Mouse (Mus musculus): ENCODE data around the gene Palld.

Palld gene

DNA sequence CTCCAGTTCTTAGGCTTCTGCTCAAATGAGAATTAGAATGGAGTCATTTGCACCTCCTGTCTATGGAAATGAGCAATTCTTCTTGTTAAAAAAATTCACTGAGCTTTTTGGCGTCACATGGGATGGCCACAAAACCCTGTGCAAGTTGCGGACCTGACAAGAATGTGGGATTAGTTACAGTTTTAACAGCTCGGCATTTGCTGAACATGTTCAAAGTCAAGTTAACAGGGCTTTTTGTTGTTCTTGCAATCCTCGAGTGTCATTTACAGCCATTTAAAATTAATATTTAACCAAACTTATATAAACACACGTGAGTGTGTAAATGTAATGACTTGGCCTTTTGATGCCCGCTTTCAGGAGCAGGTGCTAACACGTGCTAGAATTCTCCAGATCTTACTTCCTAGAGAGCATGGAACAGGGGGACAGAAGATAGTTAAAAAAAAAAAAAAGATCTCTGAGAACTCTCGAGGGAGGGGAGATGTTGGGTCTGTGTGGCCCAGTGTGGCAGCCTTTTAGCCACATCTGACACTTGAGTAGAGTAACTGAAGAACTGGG, 276.8 kb downstream of the Palld start:
- DNase-seq, result no peak

DNA sequence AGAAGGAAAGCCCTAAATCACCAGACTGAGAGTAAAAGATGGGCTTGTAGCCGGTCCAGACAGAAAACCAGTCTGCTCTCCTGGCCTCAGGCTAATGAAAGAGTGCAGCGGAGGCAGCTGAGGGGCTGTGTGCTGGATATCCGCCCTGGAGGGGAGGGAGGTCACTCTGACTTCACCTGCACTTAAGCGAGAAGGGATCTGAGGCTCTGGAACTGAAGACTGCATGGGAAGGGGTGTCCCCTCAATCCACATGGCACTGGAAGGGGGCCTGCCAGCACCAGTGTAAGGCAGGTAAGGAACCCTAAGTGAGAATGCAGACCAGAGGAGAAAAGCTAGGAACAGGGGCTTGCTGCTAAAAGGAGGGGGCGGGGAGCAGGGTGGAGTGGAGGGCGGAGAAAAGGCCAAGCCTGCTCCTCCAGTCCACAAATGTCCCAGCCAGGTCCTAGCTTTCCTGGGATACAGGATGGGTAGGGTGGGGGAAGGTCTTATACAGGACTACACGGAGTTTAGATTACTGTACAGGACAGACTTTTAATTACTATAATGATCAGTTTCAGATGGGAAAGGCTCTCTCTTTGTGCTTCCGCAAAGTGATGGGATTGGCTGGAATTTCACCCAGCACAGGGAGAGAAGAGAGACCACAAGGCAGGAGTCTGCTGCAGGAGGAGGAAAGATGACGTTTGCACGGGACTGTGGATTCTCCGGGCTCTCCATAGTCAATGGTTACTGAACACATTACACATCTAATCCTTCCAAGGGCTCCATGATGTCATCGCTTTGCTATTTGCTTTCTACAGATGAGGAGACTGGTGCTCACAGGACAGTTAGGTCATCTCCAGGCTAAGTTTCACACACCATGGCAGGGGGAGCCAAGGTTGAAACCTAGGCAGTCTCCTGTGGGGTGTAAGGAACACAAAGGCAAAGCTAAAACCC, 278.7 kb downstream of the Palld start:
- DNase-seq, result peak; percentile 24

DNA sequence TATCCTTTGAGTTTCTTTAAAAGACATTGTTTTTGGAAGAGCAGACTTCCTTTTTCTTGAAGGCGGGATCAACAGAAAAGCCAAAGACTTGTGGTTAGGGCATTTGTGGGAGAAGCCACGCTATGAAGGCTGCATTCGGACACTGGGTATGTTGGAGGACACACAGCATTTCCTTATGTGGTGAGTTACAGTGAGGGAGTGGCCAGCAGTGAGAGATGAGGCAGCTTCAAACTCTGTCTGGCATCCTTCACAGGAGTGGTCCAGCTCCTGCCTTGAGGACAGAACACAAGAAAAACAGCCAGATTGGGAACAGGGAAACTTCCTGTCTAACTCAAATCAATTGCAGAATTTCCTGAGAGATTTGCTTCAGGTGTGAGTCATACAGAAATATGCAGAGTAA, 281.2 kb downstream of the Palld start:
- DNase-seq, result no peak

DNA sequence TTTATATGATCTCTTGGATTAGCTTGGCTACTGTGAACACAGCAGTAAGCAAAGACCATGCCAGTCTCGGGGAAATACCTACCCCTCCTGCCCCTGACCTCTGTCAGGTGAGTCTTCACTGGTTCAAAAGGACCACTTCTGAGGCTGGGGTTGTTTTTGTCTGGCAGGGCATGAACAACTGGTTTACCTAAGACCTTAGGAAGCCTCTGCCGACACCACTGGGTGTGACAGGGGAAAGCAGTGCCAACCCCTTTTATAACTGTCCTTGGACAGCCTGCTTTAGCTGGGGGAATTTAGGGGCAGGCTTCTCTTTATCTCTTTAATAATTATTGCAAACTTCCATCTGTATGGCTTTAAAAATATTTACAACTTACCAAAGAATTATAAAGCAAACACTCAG, 284.8 kb downstream of the Palld start:
- no peak for DNase-seq

DNA sequence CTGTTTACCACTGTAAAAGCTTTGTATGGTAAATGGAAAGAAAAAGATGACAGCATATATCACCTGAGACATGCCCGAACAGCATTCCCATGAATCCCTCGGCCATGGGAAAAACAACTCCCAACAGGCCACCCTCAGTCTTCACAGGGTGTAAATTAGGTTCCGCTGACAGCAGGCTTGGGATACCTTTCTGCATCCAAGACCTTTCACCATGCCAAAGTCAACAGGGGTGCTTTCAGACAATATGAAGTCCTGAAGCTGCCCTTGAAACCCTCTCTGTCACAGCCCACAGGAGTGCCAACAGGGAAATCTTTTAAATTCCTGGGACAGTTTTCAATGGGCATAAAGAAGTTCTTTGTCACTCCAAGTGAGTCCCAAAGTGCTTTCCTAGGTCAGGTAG, 285.4 kb downstream of the Palld start:
- DNase-seq, result no peak

DNA sequence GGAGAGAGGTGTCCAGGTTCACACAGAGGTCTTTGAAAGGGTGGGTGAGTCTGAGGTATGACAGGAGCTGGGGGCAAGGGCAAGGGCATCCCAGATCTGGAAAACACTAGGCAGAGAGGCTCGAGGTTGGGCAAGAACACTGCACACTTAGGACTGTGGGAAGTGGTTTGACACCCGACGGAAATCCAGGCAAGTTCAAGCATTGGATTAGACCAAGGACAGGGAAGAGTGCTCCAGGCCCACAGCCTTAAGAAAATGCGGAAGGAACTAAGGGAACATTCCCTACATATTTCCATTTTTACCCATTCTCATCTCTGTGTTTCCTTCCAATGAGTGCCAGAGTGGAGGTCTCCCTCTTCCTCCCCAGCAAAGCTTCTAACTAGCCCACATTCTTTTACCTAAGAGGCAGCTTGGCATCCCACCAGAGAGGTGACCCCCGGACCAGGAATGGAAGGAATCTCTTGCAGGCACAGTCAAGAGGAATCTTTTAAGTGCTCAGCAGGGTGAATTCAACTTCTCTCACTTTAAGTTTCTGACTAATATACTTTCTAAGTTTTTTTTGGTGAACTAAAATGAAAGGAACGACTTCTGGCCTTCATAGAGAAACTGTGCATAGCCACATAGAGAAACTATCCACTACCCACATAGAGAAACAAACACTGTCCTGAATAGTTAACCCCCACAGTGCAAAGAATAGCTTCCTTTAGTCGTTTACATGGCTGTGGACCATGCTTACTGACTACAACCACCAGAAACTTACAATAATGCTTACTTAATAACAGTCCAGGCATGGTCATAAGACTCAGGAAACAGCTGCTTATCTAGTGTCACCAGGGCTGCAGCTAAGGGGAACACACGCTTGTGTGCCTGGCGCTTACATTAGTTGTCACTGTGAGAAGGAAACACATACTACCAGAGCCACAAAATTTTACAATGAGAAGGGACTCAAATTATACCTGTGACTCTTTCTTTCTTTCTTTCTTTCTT, 286.5 kb downstream of the Palld start:
- peak; percentile 16 for DNase-seq

DNA sequence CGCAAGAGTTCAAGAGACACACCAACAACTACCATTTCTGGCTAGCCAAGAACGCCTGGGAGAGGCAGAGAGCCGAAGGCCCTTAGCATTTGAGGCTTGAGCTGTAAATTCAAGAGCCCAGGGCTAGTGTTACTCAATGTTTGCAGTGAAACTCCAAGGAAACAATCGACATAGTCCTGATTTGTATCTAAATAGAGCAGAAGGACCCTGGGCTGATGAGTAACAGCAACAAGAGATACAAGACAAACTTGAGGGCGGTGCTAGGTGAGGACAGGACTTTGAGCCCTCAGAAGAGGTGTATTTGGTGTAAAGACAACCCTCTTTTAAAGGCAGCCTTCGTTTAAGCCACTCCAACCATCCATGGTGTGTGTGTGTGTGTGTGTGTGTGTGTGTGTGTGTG, 290.7 kb downstream of the Palld start:
- DNase-seq, result no peak

DNA sequence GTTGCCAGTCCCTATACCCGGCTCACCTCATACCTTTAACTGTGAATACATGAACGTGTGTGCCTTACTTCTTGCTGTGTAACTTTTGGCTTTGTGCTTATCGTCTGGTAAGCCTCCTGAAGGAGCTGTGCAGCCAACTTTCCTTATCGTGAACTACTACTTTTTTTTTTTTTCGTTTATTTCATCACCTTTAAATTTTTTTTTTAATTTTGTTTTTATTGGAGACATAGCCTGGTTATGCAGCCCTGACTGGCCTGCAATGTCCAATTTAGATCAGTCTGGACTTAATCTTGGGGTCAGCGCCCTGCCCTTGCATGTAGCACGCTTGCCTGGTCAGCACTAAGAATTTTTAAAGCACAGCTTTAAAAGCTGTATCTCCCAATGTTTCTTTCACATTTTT, 291.4 kb downstream of the Palld start:
- no peak for DNase-seq

DNA sequence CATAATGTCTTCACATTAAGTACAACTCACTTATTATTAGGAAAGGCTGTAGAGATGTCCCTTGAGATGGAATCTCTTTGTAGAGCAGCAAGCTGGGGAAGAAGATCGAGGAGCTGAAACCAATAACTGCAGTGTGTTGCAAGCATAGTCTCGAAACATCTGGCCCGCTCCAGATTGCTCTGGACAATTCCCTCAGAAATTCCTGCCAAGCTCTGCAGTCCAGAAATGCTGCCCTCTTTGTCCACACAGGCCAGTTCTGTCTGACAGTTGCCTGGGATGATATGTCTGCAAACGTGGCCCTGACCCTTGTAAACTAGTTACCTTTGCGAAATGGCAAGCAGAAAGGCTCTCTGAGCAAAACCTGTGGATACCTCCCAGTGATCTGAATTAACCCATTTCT, 291.9 kb downstream of the Palld start:
- peak; percentile 58 for DNase-seq

DNA sequence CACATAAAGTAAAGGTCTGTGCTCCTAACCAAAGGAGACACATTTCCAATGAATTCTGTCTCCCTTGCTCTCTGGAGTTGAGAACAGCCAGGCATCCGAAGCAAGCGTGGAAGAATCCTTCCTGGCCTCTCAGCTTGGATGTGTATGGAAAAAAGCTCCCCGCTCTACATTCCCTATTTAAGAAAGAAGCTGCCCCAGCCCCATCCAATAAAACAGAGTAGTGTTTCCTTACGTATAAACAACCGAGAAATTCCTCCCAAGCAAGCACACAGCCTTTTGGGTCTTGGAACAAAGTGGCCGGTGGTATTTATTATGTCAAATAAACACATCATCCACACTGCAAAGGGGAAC, 295.1 kb downstream of the Palld start:
- peak; percentile 27 for DNase-seq

DNA sequence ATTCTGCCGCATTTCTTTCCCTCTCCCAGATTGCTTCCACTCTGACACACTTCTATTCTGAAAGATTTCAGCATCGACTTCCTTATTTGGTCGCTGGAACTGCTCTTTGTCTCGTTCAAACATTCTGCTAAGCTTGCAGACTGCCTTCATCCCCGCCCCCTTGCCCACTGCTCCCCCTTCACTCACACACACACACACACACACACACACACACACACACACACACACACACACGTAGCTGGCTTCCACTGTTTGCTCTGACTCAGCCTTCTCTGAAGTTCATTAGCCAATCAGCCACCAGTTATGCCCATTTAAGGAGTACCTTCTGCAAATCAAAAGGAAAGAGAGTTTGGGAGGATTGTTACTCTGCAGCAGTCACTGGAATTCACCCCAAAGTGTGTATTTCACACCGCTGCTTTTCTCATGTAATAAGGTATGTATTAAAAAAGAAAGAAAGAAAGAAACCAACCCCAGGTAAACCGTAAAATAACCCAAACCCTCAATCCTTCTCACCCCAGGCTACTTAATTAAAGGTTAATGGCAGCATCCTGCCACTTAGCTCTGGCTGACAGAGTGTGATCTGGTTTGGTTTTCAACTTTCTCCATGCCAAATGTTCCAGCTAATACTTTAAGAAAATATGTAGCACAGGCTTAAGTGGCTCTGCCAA, 295.6 kb downstream of the Palld start:
- peak; percentile 91 for DNase-seq

DNA sequence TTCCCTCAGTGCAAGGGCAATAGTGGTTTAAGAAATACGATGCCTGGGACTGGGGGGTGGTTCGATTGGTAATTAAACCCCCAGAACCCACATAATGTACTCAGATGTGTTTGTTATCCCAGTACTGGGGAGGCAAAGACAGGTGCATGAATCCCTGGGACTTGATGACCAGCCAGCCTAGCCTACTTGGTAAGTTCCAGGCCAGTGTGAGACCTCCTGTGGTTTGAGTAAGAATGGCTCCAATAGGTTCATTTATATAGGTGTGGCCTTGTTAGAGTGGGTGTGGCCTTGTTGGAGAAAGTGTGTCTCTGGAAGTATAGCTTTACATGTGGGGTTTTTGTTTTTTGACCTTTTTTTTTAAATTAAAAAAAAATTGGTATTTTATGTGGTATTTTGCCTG, 297.6 kb downstream of the Palld start:
- no peak for DNase-seq

DNA sequence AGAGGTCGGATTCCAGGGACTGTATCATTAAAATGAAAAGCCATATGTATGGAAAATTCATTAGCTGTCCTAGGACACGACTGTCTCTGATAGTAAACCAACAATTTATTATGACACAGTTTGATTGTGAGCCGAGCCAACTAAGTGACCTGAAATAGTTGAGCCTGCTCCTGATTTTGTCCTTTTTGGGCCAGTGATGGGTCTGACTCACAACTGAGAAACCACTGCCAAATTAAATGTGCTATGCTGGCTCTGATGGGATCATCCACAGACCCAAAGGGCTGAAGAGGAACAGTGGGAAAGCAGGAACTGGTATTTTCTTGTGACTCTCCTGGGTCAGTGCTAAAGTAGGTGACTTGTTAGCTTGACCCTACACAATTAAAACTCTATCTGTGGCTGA, 305.6 kb downstream of the Palld start:
- DNase-seq, result no peak

DNA sequence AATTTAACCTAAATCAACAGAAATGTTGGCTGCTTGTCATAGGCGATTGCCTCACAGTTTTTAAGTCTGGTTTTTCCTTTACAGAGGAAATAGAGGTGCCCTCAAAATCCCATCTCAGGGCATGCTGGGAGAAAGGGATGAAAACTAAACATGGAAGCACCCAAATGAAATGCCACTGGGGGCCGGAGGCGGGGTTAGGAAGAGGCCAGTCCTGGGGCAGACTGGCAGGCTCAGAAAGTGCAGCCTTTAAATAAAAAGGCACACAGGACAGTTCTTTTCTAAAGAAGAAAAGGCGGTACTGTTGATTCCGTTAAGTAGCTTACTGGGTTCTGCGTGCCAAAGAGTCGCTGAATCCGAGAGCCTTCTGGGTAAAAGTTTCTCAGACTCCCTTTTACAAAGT, 311.0 kb downstream of the Palld start:
- peak; percentile 64 for DNase-seq

DNA sequence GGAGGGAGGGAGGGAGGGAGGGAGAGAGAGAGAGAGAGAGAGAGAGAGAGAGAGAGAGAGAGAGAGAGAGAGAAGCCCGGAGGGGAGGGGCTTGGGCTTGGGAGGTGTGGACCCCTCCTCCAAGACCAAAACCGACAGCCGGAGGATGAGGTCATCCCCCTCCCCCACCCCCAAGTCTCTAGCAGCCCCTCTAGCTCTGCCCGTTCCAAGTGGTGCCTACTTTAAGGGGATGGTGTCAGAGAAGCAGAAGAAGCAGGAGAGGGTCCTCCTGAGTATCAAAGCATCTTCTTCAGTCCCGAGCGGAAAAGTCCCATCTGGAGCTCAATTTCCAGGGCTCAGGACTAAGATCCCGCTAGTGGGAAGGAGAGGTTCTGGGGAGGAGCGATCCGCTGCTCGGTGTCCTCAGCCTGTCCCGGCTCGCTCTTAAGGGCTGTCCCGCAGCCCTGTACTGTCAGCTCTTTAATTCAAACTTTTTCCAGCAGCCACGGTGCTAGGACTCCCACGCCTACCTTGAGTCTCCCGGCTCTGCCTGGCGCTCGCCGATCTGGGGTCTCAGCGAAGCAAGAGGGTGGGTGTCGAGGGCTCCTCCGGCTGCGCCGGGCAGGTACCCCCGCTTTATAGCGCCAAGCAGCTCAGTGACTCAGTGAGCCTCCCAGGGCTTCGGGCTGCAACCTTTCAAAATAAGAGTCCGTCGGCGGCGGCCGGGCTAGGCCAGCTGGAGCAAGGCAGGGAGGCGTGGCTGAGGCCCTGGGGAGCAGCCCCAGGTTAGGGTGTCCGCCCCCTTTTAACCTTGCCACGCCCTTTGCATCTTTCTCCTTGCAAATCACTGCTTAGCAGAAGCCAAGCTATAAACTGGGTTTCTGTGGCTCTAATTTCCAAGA, 311.7 kb downstream of the Palld start:
- peak; percentile 93 for DNase-seq

DNA sequence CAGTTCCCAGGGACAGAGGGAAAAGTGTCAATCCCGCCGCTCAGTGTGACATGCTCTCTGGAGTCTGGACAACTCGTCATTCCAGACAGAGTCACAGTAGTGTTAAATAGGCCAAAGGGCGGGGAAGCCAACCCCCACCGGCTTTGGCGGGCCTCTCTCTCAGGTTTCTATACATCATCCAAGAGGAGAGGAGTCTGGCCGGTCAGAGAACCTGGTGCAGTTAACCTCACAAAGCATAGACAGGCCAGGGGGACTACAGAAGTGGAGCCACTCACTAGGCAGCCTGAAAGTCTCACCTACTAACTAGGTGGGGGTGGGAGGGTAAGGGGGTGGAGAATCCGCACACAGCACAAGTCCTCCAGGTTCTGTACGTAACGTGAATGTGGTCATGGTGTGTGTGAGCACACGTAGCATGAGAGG, 312.5 kb downstream of the Palld start:
- DNase-seq, result peak; percentile 52

DNA sequence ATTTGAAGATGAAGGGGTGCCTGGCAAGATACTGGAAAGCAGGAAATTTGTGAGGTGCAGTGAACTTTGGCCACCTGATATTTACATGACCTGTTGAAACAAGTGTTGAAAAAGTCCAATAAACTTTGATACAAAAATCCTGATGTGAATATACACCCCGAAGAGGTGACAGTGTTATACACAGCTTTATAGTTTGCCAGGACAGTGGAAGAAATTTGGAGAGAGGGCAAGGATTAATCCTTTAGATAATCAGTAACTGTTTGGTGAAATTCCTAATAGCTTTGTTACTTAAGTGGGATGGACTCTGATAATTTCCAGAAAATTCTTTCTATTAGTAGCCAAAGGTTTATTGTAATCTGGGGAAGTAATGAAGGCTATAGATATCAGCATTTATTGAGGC, 314.2 kb downstream of the Palld start:
- no peak for DNase-seq

DNA sequence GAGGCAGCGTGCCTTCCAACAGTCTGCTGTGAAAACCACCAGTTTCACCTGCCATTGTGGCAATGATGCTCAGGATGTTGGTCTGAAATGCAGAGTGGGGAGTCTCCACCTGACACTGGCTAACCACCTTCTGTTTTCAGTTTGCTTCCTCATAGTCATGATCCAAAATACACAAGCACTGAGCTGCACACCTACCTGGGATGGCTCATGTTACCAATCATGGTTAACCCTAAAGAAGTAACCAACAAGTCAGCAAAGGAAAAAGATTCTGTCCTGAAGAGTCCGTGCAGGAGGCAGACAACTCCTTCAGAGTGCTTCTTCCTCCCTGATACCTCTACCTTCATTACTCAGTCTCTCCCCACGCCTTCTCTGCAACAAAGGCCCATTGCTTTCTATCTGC, 314.8 kb downstream of the Palld start:
- DNase-seq, result no peak

DNA sequence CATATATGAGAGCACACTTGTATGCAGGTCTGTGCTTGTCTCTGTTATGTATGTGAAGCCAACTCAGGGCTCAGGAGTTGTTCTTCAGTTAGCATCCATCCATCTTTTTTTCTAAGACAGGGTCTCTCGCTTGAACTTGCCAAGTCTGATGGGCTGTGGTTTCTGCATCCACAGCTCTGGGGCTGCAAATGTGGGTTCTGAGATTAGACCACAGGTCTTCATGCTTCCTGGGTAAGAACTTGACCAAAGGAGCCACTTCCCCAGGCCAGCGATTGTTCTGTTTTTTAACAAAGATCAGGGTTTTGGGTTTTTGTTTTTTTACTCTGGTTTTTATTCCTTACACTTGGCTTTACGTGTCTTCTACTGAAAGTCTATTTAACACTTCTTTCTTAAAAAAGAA, 316.0 kb downstream of the Palld start:
- DNase-seq, result no peak

DNA sequence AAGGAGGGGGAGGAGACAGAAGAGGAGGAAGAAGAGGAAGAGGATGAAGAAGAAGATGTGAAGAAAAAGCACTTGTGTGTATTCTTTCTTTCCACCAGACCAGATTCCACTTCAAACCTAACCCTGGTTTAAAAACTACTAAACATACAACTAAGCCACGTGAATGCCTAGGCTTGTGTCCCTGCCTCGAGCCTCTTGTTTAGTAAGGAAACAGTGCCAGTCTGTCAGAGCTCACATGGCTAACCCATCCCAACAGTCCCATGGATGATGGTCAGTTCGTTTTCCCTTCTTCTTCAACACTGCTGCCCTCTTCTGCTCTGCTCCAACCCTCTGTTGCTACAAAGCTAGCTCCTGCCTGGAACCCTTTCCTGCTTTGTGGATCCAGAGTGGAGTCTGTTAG, 316.7 kb downstream of the Palld start:
- DNase-seq, result no peak

DNA sequence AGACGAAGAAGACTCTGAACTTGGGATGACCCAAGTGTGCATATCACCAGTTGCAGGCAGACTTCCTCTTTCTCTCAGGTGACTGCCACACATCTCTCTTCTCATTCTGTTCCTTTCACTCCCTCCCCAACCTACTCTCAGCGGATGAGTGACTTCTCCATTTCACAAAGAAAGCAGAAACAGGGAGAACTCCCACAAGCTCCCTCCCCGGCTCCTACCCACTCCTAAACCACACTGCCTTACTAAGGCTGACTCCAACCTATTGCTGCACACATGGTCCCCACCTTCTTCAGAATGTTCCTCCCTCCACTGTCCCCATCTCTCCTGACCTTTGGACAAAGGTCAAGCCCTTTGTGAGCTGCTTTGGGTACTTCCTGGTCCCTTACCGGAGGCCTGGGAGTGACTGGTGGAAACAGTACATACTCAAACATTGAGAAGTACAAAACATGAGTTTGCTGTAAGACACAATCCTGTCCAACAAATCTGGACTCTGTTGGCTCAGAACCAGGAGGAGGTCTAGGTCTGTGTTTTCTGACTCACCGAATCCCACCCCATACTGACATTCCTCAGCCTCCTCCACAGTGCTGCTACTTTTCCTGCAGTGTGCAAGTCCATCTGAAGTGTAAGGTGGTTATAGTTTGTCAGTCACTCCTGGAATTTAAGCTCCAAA, 317.6 kb downstream of the Palld start:
- no peak for DNase-seq
